Mouse (Mus musculus) urinary bladder, postnatal 25 days (tissue): ENCODE measurements around the gene Itga8.

Experiments
- DNase-seq: peaks from one replicate; pipeline ENCODE4 v3.0.0; 2022; ENCODE audit warnings: low spot score

Gene Itga8

DNA sequence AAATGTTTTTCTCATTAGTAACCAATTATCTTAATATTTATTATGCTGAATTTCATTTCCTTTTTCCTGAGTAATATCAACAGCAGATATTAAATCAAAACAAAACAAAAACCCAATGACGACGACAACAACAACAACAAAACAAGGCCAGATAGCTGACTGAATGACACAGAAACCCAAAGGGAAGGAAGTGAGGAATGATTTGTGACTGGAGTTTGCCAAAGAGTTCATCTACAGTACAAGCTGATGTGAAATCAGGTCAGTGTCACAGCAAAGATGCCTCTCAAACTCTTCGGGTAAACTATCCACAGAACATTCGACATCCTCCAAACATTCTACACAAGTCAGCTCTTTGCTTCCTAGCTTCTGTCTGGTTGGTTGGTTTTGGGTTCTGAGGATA, 104.0 kb downstream of the Itga8 start:
- DNase-seq = no peak

DNA sequence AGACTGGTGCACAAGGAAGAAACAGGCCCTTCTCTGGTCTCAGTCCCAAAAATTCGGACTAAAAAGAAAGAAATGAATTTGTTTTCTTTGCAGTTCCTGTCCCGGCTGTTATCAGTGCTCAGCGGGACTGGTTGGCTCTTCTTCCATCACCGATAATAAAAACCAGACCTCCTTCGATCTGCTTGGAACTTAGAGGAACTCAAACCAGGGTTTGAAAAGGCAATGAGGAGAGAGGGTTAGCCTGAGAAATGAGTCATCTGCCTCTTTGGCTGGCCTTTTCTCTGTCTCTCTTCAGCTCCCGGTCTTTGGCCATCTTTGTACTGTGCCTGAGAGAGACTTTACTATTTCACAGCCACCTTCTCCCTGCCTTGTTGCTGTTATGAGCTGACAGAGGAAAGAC, 112.7 kb downstream of the Itga8 start:
- no peak for DNase-seq

GRCm38 (mm10) chr2:12187646-12188045, 114.1 kb downstream of the Itga8 start:
- DNase-seq = no peak

GRCm38 (mm10) chr2:12182402-12182948, 119.2 kb downstream of the Itga8 start:
- no peak for DNase-seq

- no peak for DNase-seq
These were observed 121.1 kb downstream of the Itga8 start for GRCm38 (mm10) chr2:12180635-12181034.

- DNase-seq = no peak
These were observed 126.8 kb downstream of the Itga8 start for GRCm38 (mm10) chr2:12174722-12175427.

GRCm38 (mm10) chr2:12170221-12170620, 131.5 kb downstream of the Itga8 start:
- no peak for DNase-seq

- DNase-seq = peak; percentile 14
These were observed 141.2 kb downstream of the Itga8 start for GRCm38 (mm10) chr2:12160486-12160885.

DNA sequence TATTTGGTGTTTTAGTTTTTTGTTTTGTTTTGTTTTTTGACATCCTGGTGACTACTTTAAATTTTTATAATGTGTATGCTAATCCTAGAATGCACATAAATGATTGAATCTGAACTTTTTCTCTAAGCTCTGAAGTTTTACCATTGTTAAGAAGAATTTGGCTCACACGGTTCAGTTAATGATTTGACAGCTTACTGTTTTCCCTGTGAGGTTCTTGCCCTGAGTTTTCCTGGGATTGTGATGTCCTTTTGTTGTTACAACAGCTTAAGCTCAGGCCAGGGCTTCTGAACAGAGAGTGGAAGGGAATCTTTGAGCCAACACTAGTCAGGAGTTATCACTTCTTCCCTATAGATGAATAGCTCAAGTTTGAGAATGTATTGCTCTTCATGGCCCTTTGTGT, 144.7 kb downstream of the Itga8 start:
- DNase-seq = no peak

DNA sequence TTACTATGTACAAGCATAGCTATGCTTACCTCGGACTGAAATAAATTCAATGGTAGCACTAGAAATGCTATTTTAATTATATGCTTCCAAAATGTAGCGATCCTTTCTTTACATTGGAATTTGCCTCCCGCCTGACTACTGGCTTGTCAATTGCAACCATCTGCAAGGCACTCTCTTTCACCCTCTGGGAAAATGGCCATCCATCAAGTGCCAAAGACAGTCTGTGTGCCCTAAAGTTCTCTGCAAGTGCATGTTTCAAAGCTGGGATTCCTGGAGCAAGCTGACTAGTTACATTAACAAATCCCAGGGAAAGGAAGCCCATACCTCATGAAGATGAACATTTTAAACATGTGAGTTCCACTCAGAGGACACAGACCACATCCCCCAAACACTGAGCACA, 145.3 kb downstream of the Itga8 start:
- DNase-seq = no peak

DNA sequence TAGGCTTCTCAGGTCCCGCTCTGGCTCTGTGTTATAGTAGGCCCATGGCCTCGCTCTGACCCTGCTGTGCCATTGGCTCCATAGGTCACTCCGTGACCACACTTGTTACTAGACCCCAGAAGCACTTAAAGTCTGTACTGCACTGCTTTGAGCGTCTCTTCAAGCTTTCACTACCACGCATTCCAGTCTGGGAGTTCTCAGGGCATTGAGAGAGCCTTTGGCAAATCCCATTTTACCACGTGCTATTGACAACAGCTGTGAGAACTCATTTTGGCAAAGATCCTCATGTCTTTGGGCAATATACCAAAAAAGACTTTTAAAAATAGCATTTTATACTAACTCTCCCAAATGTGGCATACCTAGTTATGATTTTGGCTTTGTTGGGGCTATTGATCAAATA, 147.0 kb downstream of the Itga8 start:
- no peak for DNase-seq

DNA sequence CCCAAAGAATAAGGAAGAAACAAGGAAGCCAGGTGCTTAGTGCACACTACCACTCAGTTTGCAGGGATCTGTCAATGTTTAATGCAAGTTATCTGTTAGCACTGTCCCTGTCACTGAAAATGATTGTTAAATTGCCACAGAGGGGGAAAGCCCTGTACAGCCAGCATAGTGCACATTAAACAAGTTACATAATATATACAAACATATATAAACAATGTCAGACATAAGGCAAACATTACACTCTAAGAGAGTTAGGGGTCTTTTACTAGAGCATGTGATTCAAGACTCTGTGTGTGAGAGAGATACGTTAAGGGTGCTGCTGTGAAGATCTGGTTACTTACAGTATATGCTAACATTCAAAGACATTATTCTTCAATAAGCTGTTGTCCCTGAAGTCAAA, 148.2 kb downstream of the Itga8 start:
- no peak for DNase-seq

DNA sequence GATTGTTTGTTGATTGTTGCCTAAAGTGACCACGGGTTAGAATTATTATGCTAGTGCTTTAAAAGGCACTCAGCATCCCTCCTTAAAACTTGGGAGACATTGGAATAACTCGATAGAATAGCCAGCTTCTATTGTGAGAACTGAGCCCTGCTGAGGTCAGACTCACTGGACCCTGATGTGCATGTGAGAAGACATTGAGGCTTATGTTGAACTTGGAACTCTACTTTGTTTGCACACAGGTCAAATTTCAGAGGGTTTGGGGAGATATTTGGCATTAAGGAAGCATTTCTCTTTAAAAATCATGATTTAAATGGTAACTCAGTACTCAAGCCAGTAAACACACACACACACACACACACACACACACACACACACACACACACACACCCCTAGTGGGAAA, 153.8 kb downstream of the Itga8 start:
- no peak for DNase-seq

DNA sequence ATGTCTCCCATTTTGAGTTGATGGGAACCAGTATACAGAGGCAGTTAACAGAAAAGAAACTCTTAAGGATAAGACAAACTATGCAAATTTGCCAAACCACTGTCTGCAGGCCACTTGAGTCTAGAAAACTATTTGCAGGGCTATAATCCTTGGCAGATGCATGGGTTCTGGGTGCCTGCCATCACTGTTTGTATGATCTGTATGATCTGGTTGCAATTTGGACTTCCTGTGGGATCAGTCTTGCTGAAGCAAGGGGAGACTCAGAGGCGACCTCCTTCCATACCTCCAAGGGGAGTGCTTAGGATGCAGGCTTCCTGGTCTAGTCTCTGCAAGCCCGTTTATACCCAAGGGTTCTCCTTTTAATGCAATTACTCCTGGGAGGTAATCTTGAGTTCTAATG, 155.1 kb downstream of the Itga8 start:
- no peak for DNase-seq

- DNase-seq = no peak
These were observed 162.9 kb downstream of the Itga8 start for GRCm38 (mm10) chr2:12138765-12139368.

DNA sequence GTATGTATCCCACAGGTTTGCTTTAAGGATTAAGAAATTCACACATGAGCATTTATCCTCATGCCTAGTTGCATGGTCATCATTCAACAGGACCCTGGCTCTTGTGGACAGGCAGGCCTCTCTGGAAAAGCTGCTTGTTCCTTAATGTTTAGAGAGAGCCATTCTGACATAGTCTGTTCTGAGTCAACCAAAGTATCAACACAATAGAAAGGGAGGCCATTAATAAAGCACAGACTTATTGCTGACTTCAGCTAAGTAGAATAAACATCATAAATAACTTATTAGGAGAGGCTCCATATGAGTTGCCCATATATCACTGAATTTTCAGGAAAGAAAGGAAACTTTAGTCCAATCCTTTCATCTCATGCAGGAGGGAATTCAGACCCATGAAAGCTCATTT, 175.1 kb downstream of the Itga8 start:
- DNase-seq = no peak

DNA sequence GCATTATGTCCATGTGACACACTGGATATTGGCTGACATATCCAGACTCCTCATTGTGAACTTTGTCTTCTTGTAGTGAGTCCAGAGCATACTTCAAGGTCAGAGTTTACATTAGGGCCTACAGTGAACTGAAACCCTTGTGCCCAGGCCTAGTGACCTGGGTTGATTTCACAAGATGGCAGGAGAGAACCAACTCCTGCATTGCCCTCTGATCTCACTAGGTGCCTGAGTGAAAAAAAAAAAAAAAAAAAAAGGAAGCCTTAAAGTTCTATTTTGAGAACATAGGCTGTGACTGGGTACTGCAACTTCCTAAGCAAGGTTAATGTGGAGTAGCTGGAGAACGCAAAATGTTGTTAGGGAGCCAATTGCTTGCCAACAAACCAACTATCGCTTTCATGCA, 186.2 kb downstream of the Itga8 start:
- DNase-seq = no peak

DNA sequence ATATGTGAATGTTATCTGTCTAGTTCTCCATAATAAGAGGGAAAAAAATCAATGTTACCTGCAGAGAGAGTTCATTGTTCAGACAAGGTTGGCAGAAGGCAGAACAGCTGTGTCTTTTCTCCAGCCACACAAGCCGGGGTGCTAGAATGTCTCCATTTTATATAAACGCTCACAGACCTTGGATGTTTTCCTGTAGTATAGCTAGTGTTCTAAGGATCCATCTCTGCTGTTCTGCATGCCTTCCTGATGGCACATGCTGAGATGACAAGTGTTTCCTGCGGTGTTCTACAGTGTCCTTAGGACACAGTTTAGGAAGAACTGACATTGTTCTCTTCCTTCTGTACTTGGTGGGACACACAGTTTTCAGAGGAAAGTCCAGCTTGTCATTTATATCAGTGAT, 192.4 kb downstream of the Itga8 start:
- no peak for DNase-seq

DNA sequence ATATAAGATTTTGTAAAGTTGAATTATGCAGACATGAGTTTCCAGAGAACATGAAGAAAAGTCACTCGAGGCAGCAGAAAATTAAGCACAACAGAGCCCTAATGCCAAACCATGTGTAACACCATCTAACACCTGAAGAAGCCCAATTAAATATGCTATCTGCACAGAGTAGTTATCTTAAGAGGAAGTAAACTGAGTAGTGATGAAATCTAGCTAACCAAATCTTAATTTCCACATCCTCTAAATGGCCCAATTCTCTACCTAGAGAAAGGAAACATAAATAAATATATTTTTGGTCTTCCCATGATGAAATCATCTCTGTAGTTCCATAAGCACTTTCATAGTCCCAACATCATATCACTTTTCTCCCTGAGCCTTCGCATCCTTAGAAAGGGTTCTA, 193.4 kb downstream of the Itga8 start:
- no peak for DNase-seq

GRCm38 (mm10) chr2:12107265-12107664, 194.5 kb downstream of the Itga8 start:
- no peak for DNase-seq

- DNase-seq = no peak
These were observed 198.5 kb downstream of the Itga8 start for GRCm38 (mm10) chr2:12103183-12103582.

GRCm38 (mm10) chr2:12092203-12092984, 209.3 kb downstream of the Itga8 start:
- DNase-seq = no peak

GRCm38 (mm10) chr2:12090993-12091392, 210.7 kb downstream of the Itga8 start:
- no peak for DNase-seq
